Mouse (Mus musculus): ENCODE measurements at regions not wholly inside any gene's neighbourhood (a gene's known extent, or its start where the extent isn't known, plus 50 kb on each side); places are given as distances from the start of the nearest gene placed in this dataset.
"Not testable (repeated sequence)": the region's sequence is repeated elsewhere in the genome, so short reads cannot be mapped to it uniquely, and the experiment has no call there.

GRCm38 (mm10) chr1:184241846-184242245 is 207.7 kb upstream of the 1700056E22Rik start:
- no peak for DNase-seq (ENCODE audit: low read depth, low spot score)

- peak; percentile 83 for DNase-seq (ENCODE audit: low read depth, low spot score)
Observed at GRCm38 (mm10) chr1:184235131-184235983, 201.3 kb upstream of the 1700056E22Rik start.

- no peak for DNase-seq (ENCODE audit: low read depth, low spot score)
Observed at GRCm38 (mm10) chr1:184234320-184234988, 200.4 kb upstream of the 1700056E22Rik start.

GRCm38 (mm10) chr1:184233741-184234255 is 199.7 kb upstream of the 1700056E22Rik start:
- DNase-seq (ENCODE audit: low read depth, low spot score), result no peak

GRCm38 (mm10) chr1:184222326-184222725 is 188.2 kb upstream of the 1700056E22Rik start:
- DNase-seq (ENCODE audit: low read depth, low spot score), result no peak

GRCm38 (mm10) chr1:184221792-184222191 is 187.7 kb upstream of the 1700056E22Rik start:
- DNase-seq (ENCODE audit: low read depth, low spot score), result no peak

GRCm38 (mm10) chr1:184197272-184197671 is 163.2 kb upstream of the 1700056E22Rik start:
- peak; percentile 30 for DNase-seq (ENCODE audit: low read depth, low spot score)

- no peak for DNase-seq (ENCODE audit: low read depth, low spot score)
Observed at GRCm38 (mm10) chr1:184191325-184191724, 157.2 kb upstream of the 1700056E22Rik start.

GRCm38 (mm10) chr1:184187582-184187981 is 153.5 kb upstream of the 1700056E22Rik start:
- DNase-seq (ENCODE audit: low read depth, low spot score), result no peak

GRCm38 (mm10) chr1:184182163-184182562 is 148.1 kb upstream of the 1700056E22Rik start:
- peak; percentile 7 for DNase-seq (ENCODE audit: low read depth, low spot score)

- not testable (repeated sequence) for DNase-seq (ENCODE audit: low read depth, low spot score)
Observed at GRCm38 (mm10) chr1:184174416-184174815, 140.3 kb upstream of the 1700056E22Rik start.

- no peak for DNase-seq (ENCODE audit: low read depth, low spot score)
Observed at GRCm38 (mm10) chr1:184173739-184174138, 139.6 kb upstream of the 1700056E22Rik start.

- DNase-seq (ENCODE audit: low read depth, low spot score), result peak; percentile 4
Observed at GRCm38 (mm10) chr1:184172986-184173385, 138.9 kb upstream of the 1700056E22Rik start.

- no peak for DNase-seq (ENCODE audit: low read depth, low spot score)
Observed at GRCm38 (mm10) chr1:184171601-184172000, 137.5 kb upstream of the 1700056E22Rik start.

GRCm38 (mm10) chr1:184170926-184171325 is 136.8 kb upstream of the 1700056E22Rik start:
- no peak for DNase-seq (ENCODE audit: low read depth, low spot score)

- no peak for DNase-seq (ENCODE audit: low read depth, low spot score)
Observed at GRCm38 (mm10) chr1:184169967-184170366, 135.9 kb upstream of the 1700056E22Rik start.

- no peak for DNase-seq (ENCODE audit: low read depth, low spot score)
Observed at GRCm38 (mm10) chr1:184169034-184169783, 135.1 kb upstream of the 1700056E22Rik start.

GRCm38 (mm10) chr1:184166951-184167350 is 132.8 kb upstream of the 1700056E22Rik start:
- no peak for DNase-seq (ENCODE audit: low read depth, low spot score)

- not testable (repeated sequence) for DNase-seq (ENCODE audit: low read depth, low spot score)
Observed at GRCm38 (mm10) chr1:184162526-184162925, 128.4 kb upstream of the 1700056E22Rik start.

GRCm38 (mm10) chr1:184147713-184148112 is 113.6 kb upstream of the 1700056E22Rik start:
- peak; percentile 4 for DNase-seq (ENCODE audit: low read depth, low spot score)

GRCm38 (mm10) chr1:184142974-184143373 is 108.9 kb upstream of the 1700056E22Rik start:
- DNase-seq (ENCODE audit: low read depth, low spot score), result no peak

GRCm38 (mm10) chr1:184140486-184140885 is 106.4 kb upstream of the 1700056E22Rik start:
- DNase-seq (ENCODE audit: low read depth, low spot score), result no peak

Measured in CD4-positive, CD25-positive, alpha-beta regulatory T cell, adult 2 months (primary cell).